Mouse (Mus musculus) CH12.LX (cell line): ENCODE results near the gene Rab28.

Experiments used
- EP300 ChIP-seq: IDR thresholded peaks from 2 replicates; pipeline ENCODE4 v1.6.1; 2011; ENCODE audit warnings: low read length, improper control_type of control experiment
- MXI1 ChIP-seq: IDR thresholded peaks from 2 replicates; pipeline ENCODE4 v1.6.1; 2011; ENCODE audit warnings: mild to moderate bottlenecking, low read depth, low read length, improper control_type of control experiment
- NELFE ChIP-seq: IDR thresholded peaks from 2 replicates; pipeline ENCODE4 v1.6.1; 2011; ENCODE audit warnings: low read depth, low read length, improper control_type of control experiment
- SMC3 ChIP-seq: IDR thresholded peaks from 2 replicates; pipeline ENCODE4 v1.6.1; 2011; ENCODE audit warnings: low read depth, low read length, improper control_type of control experiment
- TCF12 ChIP-seq: IDR thresholded peaks from 2 replicates; pipeline ENCODE4 v1.6.1; 2014; ENCODE audit warnings: low read depth, mild to moderate bottlenecking, inconsistent platforms, low read length, improper control_type of control experiment
- UBTF ChIP-seq: IDR thresholded peaks from 2 replicates; pipeline ENCODE4 v1.6.1; 2012; ENCODE audit warnings: low read depth, mild to moderate bottlenecking, inconsistent platforms, low read length, improper control_type of control experiment, moderate library complexity
- ZNF384 ChIP-seq: IDR thresholded peaks from 2 replicates; pipeline ENCODE4 v1.6.1; 2012; ENCODE audit warnings: low read depth, low read length, improper control_type of control experiment, inconsistent platforms

- no peak for TF ChIP-seq ZNF384
- no peak for TF ChIP-seq SMC3
- TF ChIP-seq TCF12, result no peak
- TF ChIP-seq MXI1, result no peak
- TF ChIP-seq EP300, result peak; percentile 36; the same call in 1 of the 2 replicates
- no peak for TF ChIP-seq UBTF
- TF ChIP-seq NELFE, result no peak
These were observed 30.9 kb upstream of the Rab28 start for GRCm38 (mm10) chr5:41738817-41739216.
